Mouse (Mus musculus): ENCODE data around the gene Speg.

DNA sequence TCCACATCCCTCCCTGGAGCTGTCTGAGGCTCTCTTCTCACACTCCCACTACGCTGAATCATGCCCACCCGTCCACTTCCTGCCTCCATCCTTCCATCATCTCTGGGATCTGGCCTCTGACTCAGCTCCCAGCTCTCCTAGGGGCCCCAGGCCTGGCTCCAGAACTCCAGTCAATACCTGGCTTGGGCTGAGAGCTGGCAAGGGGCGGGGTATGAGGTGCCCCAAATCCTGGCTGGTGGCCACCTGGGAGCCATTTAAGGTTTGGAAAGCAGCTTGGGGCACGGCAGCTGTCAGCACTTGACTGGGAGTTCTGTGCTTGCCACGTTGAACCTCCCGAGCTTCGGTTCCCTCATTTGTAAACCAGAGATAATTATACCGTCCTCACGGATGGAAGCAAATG, 18.0 kb downstream of the Speg start:
- TF ChIP-seq MAFK (IDR thresholded peaks at IDR 0.05; ENCODE audit: insufficient read depth, low read depth, low read length), result no peak
- TF ChIP-seq ZNF384 (IDR thresholded peaks at IDR 0.05; ENCODE audit: low read depth, low read length), result no peak

Data from ES-E14 (cell line).